Mouse (Mus musculus): ENCODE data around the gene Gas2l3.

GRCm38 (mm10) chr10:89490250-89490649, 46.5 kb upstream of the Gas2l3 start:
- no peak for TF ChIP-seq CTCF (IDR thresholded peaks at IDR 0.05; ENCODE audit: low read depth, low read length)
- TF ChIP-seq GATA1 (IDR thresholded peaks at IDR 0.05; ENCODE audit: borderline replicate concordance, low read length) = no peak
- TF ChIP-seq POLR2AphosphoS5 (IDR thresholded peaks at IDR 0.05; ENCODE audit: insufficient replicate concordance, low read depth, low read length) = no peak

All from G1E (cell line).